Mouse (Mus musculus) retina, postnatal 1 day (tissue): ENCODE measurements around the gene Zfp689.

ENCODE experiments used
- DNase-seq: peaks from one replicate; pipeline ENCODE4 v3.0.0-alpha.2; 2012

Gene Zfp689

GRCm38 (mm10) chr7:127393944-127394333 lies 55.0 kb downstream of the Zfp689 start:
- DNase-seq, result no peak

DNA sequence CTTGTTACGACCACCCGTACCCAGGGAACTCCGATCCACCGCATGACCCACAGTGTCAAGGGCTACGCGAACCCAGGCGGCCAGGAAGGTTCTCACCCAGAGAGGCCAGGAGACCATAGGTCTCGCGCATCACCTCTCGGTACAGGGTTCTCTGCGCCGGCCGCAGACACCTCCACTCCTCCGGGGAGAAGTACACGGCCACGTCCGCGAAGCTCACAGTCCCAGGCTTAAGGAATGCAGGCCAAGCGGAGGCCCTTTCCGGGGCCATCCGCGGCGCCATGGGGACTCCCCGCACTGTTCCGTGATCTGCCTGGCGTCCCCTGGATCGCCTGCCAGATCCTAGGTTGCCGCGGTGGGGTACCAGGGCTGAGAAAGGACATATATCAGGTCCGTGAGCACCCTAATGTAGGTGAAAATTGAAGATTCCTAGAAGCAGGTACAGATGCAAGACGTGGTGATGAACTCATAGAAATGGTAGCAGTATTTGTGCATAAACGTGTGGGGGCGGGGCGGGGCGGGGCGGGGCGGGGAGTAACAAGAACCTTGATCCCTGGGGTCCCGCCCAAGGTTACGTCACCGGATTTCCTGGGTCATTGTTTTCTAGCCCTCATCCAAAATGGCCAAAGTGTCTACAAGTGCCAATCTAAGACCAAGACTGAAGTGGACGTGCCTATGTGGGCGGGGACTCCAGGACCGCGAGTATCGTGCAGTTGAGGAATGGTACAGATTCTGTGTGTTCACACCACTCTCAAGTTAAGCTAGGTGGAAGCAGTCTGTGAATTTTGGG lies 55.6 kb downstream of the Zfp689 start, which contains the start of gene E430018J23Rik:
Gene E430018J23Rik (minus strand): TSS at position 473 of the 787 bp plus-strand sequence.
- DNase-seq, result peak; percentile 99

- no peak for DNase-seq
These were observed 56.6 kb downstream of the Zfp689 start for GRCm38 (mm10) chr7:127392251-127392824.
